Mouse (Mus musculus) CD8-positive naive resting alpha-beta T cell, adult 57 days (primary cell): ENCODE measurements around the gene Treh. TPM values are rescaled to one million over a fixed set of nuclear protein-coding genes. Genes with fewer than 3 reads are reported as not detected.

Experiments used
- total RNA-seq: library from RNA; stranded (reverse); gene quantifications from one replicate; pipeline ENCODE4 v1.2.4, GENCODE M21; 2023

Treh gene
- total RNA-seq, result not detected

GRCm38 (mm10) chr9:44673005-44673404 lies at the start of gene Treh:
TSS of gene Treh (plus strand) at chr9:44673233.

GRCm38 (mm10) chr9:44734524-44735494 lies 61.8 kb downstream of the Treh start, which contains the start of gene Phldb1:
TSS of gene Phldb1 (minus strand) at chr9:44735198.

Other genes starting within 250 kb of the Treh start
- gene Foxr1, start 232.1 kb upstream of the Treh start, total RNA-seq, result not detected
- not detected for gene Upk2, start 218.3 kb upstream of the Treh start, total RNA-seq
- gene Bcl9l, start 190.4 kb upstream of the Treh start, total RNA-seq, result 251 TPM
- gene Cxcr5, start 111.4 kb upstream of the Treh start, total RNA-seq, result 19.7 TPM
- gene Ddx6, start 68.3 kb upstream of the Treh start, total RNA-seq, result 229 TPM
- gene Phldb1, start 62.0 kb downstream of the Treh start, total RNA-seq, result not detected
- gene Arcn1, start 94.6 kb downstream of the Treh start, total RNA-seq, result 112 TPM
- 67.6 TPM for gene Ift46, start 94.7 kb downstream of the Treh start, total RNA-seq
- not detected for gene Tmem25, start 126.1 kb downstream of the Treh start, total RNA-seq
- gene Ttc36, start 129.8 kb downstream of the Treh start, total RNA-seq, result 4.5 TPM
- gene Kmt2a, start 208.1 kb downstream of the Treh start, total RNA-seq, result 135 TPM
- 149 TPM for gene Atp5l, start 247.5 kb downstream of the Treh start, total RNA-seq